Mouse (Mus musculus): ENCODE measurements around the gene Sash1.

DNA sequence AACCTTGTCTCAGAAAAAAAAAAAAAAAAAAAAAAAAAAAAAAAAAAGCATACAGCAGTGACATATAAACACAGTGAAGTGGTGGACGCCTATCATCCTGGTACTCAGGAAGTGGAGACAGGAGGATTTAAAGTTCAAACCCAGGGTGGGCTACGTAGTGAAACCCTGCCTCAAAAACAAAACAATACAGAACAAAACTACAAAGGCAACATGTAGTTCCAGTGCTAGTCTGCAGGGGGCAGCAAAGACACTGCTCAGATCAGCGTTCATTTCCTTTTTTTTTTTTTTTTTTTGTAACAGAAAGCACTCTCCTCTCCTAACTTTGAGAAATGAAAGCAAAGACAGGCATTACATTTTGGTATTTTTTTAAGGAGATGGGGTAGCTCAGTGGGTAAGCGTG, 203.0 kb downstream of the Sash1 start:
- TF ChIP-seq GATA1 (IDR thresholded peaks at IDR 0.05; ENCODE audit: low read length) (no peak), TAL1 (IDR thresholded peaks at IDR 0.05; ENCODE audit: low read length) (no peak)
